Mouse (Mus musculus): ENCODE measurements around the gene Gpr157. TPM values are rescaled to one million over a fixed set of nuclear protein-coding genes. Genes with fewer than 3 reads are reported as not detected.

Gpr157 gene
- total and polyA plus RNA-seq, 3 experiments: 0.19 to 0.88 TPM; not detected in 1

- Histone ChIP-seq H3K27me3 (ENCODE audit: control insufficient read depth in 1 of 2, insufficient read depth in 2 of 2, low read length in 2 of 2) (peaks cover 2 to 4% of the 10 kb centered on the region in 2 experiments; a peak in 2 of 4 replicates), H3K27ac (ENCODE audit: control insufficient read depth, low read depth, low read length) (no peak overlapping the region), H3K9me3 (replicated peaks; ENCODE audit: insufficient read depth, low read length) (no peaks in the 10 kb centered on the region), H3K9ac (ENCODE audit: control insufficient read depth, low read depth, low read length, poor library complexity, severe bottlenecking) (no peak overlapping the region), H3K4me1 (ENCODE audit: control insufficient read depth in 1 of 2, insufficient read depth in 2 of 2, low read length in 2 of 2) (no peaks in the 10 kb centered on the region), H3K4me3 (ENCODE audit: control insufficient read depth in 1 of 2, insufficient read depth in 1 of 2, low read depth in 2 of 2, low read length in 2 of 2) (no peak overlapping the region), H3K79me2 (ENCODE audit: control insufficient read depth, insufficient read depth, low read length, poor library complexity) (no peaks in the 10 kb centered on the region), H3K36me3 (ENCODE audit: control insufficient read depth in 1 of 2, insufficient read depth in 2 of 2, low read length in 2 of 2) (no peaks in the 10 kb centered on the region)
- TF ChIP-seq EP300 (IDR thresholded peaks at IDR 0.05; ENCODE audit: low read depth in 1 of 2, low read length in 2 of 2) (no peak), CHD1 (IDR thresholded peaks at IDR 0.05; ENCODE audit: low read depth, low read length) (no peak), POLR2A (IDR thresholded peaks at IDR 0.05; ENCODE audit: control insufficient read depth in 1 of 2, insufficient read depth in 1 of 2, low read depth in 1 of 2, low read length in 2 of 2, poor library complexity in 1 of 2) (no peak), ETS1 (IDR thresholded peaks at IDR 0.05; ENCODE audit: low read depth, low read length) (no peak), MAFK (IDR thresholded peaks at IDR 0.05; ENCODE audit: borderline replicate concordance, low read depth, low read length) (no peak), GABPA (IDR thresholded peaks at IDR 0.05; ENCODE audit: low read depth, low read length) (no peak), ZNF384 (IDR thresholded peaks at IDR 0.05; ENCODE audit: low read depth, low read length) (no peak), MAZ (IDR thresholded peaks at IDR 0.05; ENCODE audit: low read depth, low read length) (no peak), TAL1 (IDR thresholded peaks at IDR 0.05; ENCODE audit: low read length) (no peak), MAX (IDR thresholded peaks at IDR 0.05; ENCODE audit: low read length) (no peak), USF1 (IDR thresholded peaks at IDR 0.05; ENCODE audit: low read depth, low read length) (no peak), CHD2 (IDR thresholded peaks at IDR 0.05; ENCODE audit: low read length) (no peak), SMC3 (IDR thresholded peaks at IDR 0.05; ENCODE audit: low read depth, low read length) (no peak), KAT2A (conservative IDR thresholded peaks at IDR 0.05; ENCODE audit: low read depth, low read length) (no peak), NRF1 (IDR thresholded peaks at IDR 0.05; ENCODE audit: insufficient read depth, low read depth, low read length, poor library complexity, severe bottlenecking) (no peak), USF2 (IDR thresholded peaks at IDR 0.05; ENCODE audit: borderline replicate concordance in 1 of 2, insufficient read depth in 1 of 2, low read depth in 1 of 2, low read length in 2 of 2) (no peak)
- DNase-seq (ENCODE audit: low read depth, low spot score): no peak
Measured at GRCm38 (mm10) chr4:150049564-150050226, 37.5 kb upstream of the Gpr157 start.

- TF ChIP-seq GABPA (IDR thresholded peaks at IDR 0.05; ENCODE audit: low read depth, low read length) (no peak), TBP (IDR thresholded peaks at IDR 0.05; ENCODE audit: low read depth, low read length) (no peak), CHD2 (IDR thresholded peaks at IDR 0.05; ENCODE audit: low read length) (no peak), RAD21 (IDR thresholded peaks at IDR 0.05; ENCODE audit: low read depth, low read length) (no peak), UBTF (IDR thresholded peaks at IDR 0.05; ENCODE audit: borderline replicate concordance, insufficient read depth, low read depth, low read length) (no peak)
- Histone ChIP-seq H3K9ac (ENCODE audit: control insufficient read depth, low read depth, low read length, poor library complexity, severe bottlenecking) (no peak overlapping the region), H3K27ac (ENCODE audit: control insufficient read depth, low read depth, low read length) (no peak overlapping the region), H3K4me1 (ENCODE audit: control insufficient read depth in 1 of 2, insufficient read depth in 2 of 2, low read length in 2 of 2) (no peaks in the 10 kb centered on the region), H3K4me3 (ENCODE audit: control insufficient read depth in 1 of 2, insufficient read depth in 1 of 2, low read depth in 2 of 2, low read length in 2 of 2) (no peak overlapping the region), H3K79me2 (ENCODE audit: control insufficient read depth, insufficient read depth, low read length, poor library complexity) (no peaks in the 10 kb centered on the region), H3K36me3 (ENCODE audit: control insufficient read depth in 1 of 2, insufficient read depth in 2 of 2, low read length in 2 of 2) (no peaks in the 10 kb centered on the region), H3K27me3 (ENCODE audit: control insufficient read depth in 1 of 2, insufficient read depth in 2 of 2, low read length in 2 of 2) (peaks cover 0 to 4% of the 10 kb centered on the region in 2 experiments; a peak in 1 of 4 replicates), H3K9me3 (replicated peaks; ENCODE audit: insufficient read depth, low read length) (no peaks in the 10 kb centered on the region)
- no peak for DNase-seq (ENCODE audit: low read depth, low spot score)
Measured at GRCm38 (mm10) chr4:150051514-150051913, 35.7 kb upstream of the Gpr157 start.

Data from MEL (cell line).